Mouse (Mus musculus) heart, embryonic 14.5 days (tissue): ENCODE measurements around the gene Avil. TPM values are rescaled to one million over a fixed set of nuclear protein-coding genes. Genes with fewer than 3 reads are reported as not detected.
A peak's percentile ranks its signal among the peaks of the same experiment; 100 is the strongest.

ENCODE experiments used
- ATAC-seq: fragments of 200-750 bp; cut with Nextera tagmentation; 2 replicates; pipeline ENCODE4 v1.8.0; 2017; ENCODE audit warnings: low read depth, moderate TSS enrichment; ENCODE audit not compliant: insufficient number of reproducible peaks, insufficient read depth, low FRiP score
- H3K27ac ChIP-seq, 2 experiments: fragments of 200-500 bp in 1 of 2; fragments of 300-500 bp in 1 of 2; sonication (generic) in 1 of 2; replicated peaks in 1 of 2; 2 replicates each; pipeline ENCODE4 v1.5.1; 2012 to 2014; ENCODE audit warnings: low read depth in 2 of 2, low read length in 2 of 2, control low read depth in 1 of 2, mild to moderate bottlenecking in 1 of 2, mixed read lengths in 1 of 2; ENCODE audit not compliant: control insufficient read depth in 1 of 2, insufficient read depth in 1 of 2
- H3K27me3 ChIP-seq: fragments of 300-500 bp; sonication (generic); 2 replicates; pipeline ENCODE4 v1.6.1; 2014; ENCODE audit warnings: mild to moderate bottlenecking, low read length, control low read depth; ENCODE audit not compliant: control insufficient read depth, insufficient read depth
- H3K36me3 ChIP-seq: fragments of 300-500 bp; sonication (generic); 2 replicates; pipeline ENCODE4 v1.6.1; 2014; ENCODE audit warnings: mild to moderate bottlenecking, control low read depth, low read length, mixed read lengths; ENCODE audit not compliant: control insufficient read depth, insufficient read depth
- H3K4me1 ChIP-seq, 2 experiments: fragments of 200-500 bp in 1 of 2; fragments of 300-500 bp in 1 of 2; sonication (generic) in 1 of 2; 2 replicates each; pipeline ENCODE4 v1.6.1; 2012 to 2014; ENCODE audit warnings: low read length in 2 of 2, control low read depth in 1 of 2, mixed read lengths in 1 of 2; ENCODE audit not compliant: control insufficient read depth in 2 of 2, insufficient read depth in 2 of 2
- H3K4me2 ChIP-seq: fragments of 300-500 bp; sonication (generic); 2 replicates; pipeline ENCODE4 v1.6.1; 2014; ENCODE audit warnings: mild to moderate bottlenecking, low read length
- H3K4me3 ChIP-seq, 2 experiments: fragments of 200-500 bp in 1 of 2; fragments of 300-500 bp in 1 of 2; sonication (generic) in 1 of 2; 2 replicates each; pipeline ENCODE4 v1.5.1; 2012 to 2014; ENCODE audit warnings: low read length in 2 of 2, mild to moderate bottlenecking in 2 of 2, control low read depth in 1 of 2, low read depth in 1 of 2, moderate library complexity in 1 of 2; ENCODE audit not compliant: control insufficient read depth in 1 of 2, insufficient read depth in 1 of 2
- H3K9ac ChIP-seq: fragments of 300-500 bp; sonication (generic); 2 replicates; pipeline ENCODE4 v1.6.1; 2014; ENCODE audit warnings: mild to moderate bottlenecking, low read length
- H3K9me3 ChIP-seq: fragments of 300-500 bp; sonication (generic); 2 replicates; pipeline ENCODE4 v1.6.1; 2016; ENCODE audit warnings: low read length, control low read depth; ENCODE audit not compliant: control insufficient read depth
- WGBS: fragments of 180-500 bp; shearing (Covaris S2); extraction: QIAGEN DNeasy Blood & Tissue Kit; methylation state at CpG from one replicate; pipeline ENCODE4 v1.1.7; 2014; 5-methylcytosine and 5-hydroxymethylcytosine counted together
- polyA plus RNA-seq: library from polyadenylated mRNA; unstranded; fragments of >200 nt; fragmentation: Nextera tagmentation; extraction: Ambion mirVana; gene quantifications from 2 replicates; pipeline ENCODE4 v1.2.1, GENCODE M21; 2014

The Avil gene
- polyA plus RNA-seq, result 0.19 and 0.39 TPM in 2 replicates

DNA sequence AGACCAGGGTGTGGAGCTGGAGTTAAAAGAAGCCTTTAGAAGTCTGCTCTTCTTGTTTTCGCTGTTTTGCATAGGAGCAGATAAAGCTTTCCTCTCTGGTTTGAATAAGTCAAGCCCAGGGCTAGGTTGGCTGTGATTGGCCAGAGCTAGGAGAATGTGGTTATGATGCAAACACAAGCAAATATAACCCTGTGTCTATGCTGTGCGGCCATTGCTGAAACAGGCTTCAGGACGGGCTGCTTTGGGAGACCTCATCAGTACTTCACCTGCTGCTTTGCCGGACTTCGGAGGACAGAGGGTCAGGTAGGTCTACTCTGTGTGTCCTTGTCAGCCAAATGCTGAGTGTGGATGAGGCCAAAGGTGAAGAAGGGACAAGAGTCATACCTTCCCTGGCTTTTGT lies at the start of gene Avil:
Gene Avil, plus strand, starts transcription at position 181 of the 400 bp plus-strand sequence.
- Histone ChIP-seq H3K36me3 (peaks cover 45% of the 10 kb centered on the region), H3K27me3 (no peaks in the 10 kb centered on the region), H3K9ac (no peak within 1 kb of the TSS), H3K9me3 (no peaks in the 10 kb centered on the region), H3K4me3 (no peak within 1 kb of the TSS), H3K4me1 (no peaks in the 10 kb centered on the region; a peak in 1 of 4 replicates), H3K4me2 (no peak within 1 kb of the TSS), H3K27ac (no peak within 1 kb of the TSS)
- no peak for ATAC-seq
- 83% methylated on average over 5 of the region's 5 CpGs for WGBS

DNA sequence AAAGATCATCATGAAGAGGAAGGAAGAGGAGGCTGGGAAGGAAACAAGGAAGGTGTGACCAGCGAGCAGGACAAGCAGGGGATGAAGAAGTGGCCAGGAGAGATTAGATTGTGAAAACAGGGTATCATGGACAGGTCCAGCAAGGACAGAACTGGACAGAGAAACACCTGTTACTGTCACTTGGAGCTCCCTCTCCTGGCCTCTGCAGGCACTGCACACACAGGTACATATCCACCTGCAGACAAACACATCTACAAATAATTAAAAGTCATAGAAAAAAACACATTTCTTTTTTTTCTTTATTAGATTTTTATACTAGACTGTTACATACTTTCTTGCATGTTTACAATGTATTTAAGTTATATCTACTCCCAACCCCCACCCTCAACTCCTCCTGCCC lies 48.1 kb upstream of the Avil start:
- 96% methylated on average over 1 of the region's 1 CpGs for WGBS
- Histone ChIP-seq H3K27me3 (no peaks in the 10 kb centered on the region), H3K27ac (no peak overlapping the region), H3K4me2 (no peak overlapping the region), H3K9me3 (no peaks in the 10 kb centered on the region), H3K36me3 (no peaks in the 10 kb centered on the region), H3K4me1 (peaks cover 32 to 50% of the 10 kb centered on the region in 2 experiments), H3K9ac (no peak overlapping the region), H3K4me3 (no peak overlapping the region)
- ATAC-seq, result no peak

DNA sequence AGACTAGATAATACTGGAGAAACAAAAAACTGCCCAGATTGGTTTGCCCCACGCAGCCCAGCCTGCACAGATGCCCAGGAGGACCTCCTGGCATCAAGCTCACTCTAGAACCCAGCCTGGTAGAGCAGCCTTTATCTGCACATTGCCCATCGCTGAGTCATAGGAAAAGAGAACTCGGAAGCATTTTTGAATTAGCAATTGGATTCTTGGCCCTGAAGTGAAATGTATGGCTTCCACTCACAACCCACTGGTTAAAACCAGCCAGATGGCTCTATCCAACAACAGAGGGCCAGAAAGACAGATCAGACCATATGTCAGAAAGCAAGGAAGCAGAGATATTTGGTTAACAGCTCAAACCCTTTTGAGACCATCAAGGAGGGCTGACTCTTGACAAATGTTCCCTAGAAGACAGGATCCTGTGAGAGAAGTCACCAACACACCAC lies 47.5 kb upstream of the Avil start:
- WGBS, result 68% methylated on average over 3 of the region's 3 CpGs
- no peak for ATAC-seq
- Histone ChIP-seq H3K4me1 (peaks cover 37 to 56% of the 10 kb centered on the region in 2 experiments), H3K27ac (no peak overlapping the region), H3K36me3 (no peaks in the 10 kb centered on the region), H3K4me2 (no peak overlapping the region), H3K9me3 (no peaks in the 10 kb centered on the region), H3K27me3 (no peaks in the 10 kb centered on the region), H3K9ac (no peak overlapping the region), H3K4me3 (no peak overlapping the region)

DNA sequence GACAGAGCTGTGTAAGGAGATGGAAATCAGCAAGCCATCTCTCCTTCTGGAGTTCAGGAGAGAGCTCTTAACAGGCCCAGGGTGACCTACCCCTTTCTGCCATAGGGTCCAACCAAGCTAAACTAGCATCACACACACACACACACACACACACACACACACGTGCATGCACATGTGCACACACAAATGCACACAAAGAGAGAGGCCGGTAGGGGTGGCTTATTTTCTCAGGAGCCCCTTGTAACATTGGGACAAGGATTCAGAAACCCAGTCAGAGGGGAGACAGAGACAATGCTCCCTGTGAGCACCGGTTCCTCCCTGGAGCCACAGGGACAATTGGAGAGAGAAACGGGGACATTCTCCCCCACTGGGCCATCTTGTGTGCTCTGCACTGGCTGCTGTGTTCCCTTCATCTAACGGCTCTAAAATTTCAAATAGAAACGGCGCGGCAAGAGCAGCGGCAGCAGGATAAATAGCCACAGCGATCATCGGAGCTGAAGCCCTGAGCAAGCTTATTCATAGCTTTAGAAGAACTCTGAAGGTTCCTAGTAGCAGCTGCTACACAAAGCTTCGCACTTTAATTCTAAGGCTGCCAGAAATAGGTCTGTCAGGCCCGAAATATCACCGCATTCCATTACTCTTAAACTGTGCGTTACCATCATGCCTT lies 43.7 kb upstream of the Avil start:
- Histone ChIP-seq H3K9me3 (no peaks in the 10 kb centered on the region), H3K4me3 (no peak overlapping the region), H3K27me3 (no peaks in the 10 kb centered on the region), H3K27ac (peak overlapping the region; percentile 72 to 82), H3K36me3 (no peaks in the 10 kb centered on the region), H3K4me1 (peaks cover 23 to 33% of the 10 kb centered on the region in 2 experiments), H3K9ac (peak overlapping the region; percentile 65), H3K4me2 (peak overlapping the region; percentile 56)
- ATAC-seq, result no peak
- 17% methylated on average over 15 of the region's 15 CpGs for WGBS

DNA sequence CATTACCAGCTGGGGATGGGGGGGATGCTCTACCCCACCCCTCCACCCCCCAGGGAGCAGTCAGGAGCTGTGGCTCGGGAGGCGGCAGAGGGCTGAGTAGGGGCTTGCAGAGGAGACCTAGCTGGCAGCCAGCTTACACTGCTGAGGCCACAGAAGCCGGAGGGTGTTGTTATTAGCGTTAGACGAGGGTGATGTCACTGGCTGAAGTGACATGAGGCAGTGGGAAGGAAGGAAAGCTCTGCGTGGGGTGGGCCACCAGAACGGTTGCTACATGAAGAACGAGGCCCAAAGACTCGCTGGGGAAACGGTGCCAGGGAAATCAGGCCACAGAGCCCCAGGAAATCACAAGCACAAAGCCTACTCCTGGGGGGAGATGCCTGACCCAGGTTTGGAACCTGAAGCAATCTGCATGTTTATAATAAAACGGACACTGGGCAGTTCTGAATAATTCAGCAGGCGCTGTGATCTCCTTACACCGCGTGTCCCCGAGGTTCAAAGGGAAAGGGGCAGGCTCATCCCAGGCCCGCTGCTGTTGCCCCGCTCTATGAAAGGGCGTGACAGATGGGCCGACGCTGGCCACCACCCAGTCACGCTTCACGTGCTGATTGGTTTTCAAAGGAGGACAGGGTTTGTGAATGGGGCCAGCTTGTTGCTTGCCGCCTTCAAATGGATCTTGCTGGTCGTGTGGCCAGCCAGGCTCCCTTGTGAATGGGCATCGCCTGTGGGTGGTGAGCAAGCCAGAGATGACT lies 43.0 kb upstream of the Avil start:
- peak overlapping the region; percentile 72 to 82 for H3K27ac ChIP-seq
- 0 out of 2 replicates have a peak, but pooled peaks have one; percentile 20 for ATAC-seq
- WGBS, result 4% methylated on average over 25 of the region's 25 CpGs
- peak overlapping the region; percentile 56 for H3K4me2 ChIP-seq
- 0 out of 4 replicates have a peak overlapping the region, but pooled peaks of 1 of the 2 experiments have one; percentile 12 for H3K4me3 ChIP-seq
- H3K4me1 ChIP-seq, result peaks cover 30 to 40% of the 10 kb centered on the region in 2 experiments
- H3K36me3 ChIP-seq, result no peaks in the 10 kb centered on the region
- peak overlapping the region; percentile 65 for H3K9ac ChIP-seq
- H3K27me3 ChIP-seq, result no peaks in the 10 kb centered on the region
- no peaks in the 10 kb centered on the region for H3K9me3 ChIP-seq

DNA sequence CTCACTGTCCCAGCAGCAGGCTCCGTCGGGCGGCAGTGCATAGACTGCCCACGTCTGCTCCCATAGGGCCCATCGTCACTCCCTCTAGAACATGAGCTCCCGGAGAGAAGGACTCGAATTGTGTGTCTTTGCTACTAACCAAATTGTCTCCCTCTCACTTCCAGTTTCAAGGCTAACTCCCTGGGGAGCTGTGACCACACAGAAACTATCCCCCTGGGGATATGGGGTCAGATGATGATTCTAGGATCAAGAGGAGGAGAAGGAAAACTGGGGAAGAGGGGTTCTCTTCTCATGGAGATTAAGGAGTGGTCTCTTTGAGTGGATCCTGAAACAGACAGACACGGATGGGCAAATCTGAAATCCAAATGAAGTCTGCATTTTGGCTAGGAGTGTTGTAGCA lies 40.0 kb upstream of the Avil start:
- H3K9ac ChIP-seq, result no peak overlapping the region
- H3K4me3 ChIP-seq, result no peak overlapping the region
- no peaks in the 10 kb centered on the region for H3K9me3 ChIP-seq
- no peak for ATAC-seq
- 80% methylated on average over 8 of the region's 8 CpGs for WGBS
- H3K4me1 ChIP-seq, result peaks cover 35 to 41% of the 10 kb centered on the region in 2 experiments
- H3K36me3 ChIP-seq, result no peaks in the 10 kb centered on the region
- H3K27me3 ChIP-seq, result no peaks in the 10 kb centered on the region
- H3K27ac ChIP-seq, result no peak overlapping the region
- no peak overlapping the region for H3K4me2 ChIP-seq

DNA sequence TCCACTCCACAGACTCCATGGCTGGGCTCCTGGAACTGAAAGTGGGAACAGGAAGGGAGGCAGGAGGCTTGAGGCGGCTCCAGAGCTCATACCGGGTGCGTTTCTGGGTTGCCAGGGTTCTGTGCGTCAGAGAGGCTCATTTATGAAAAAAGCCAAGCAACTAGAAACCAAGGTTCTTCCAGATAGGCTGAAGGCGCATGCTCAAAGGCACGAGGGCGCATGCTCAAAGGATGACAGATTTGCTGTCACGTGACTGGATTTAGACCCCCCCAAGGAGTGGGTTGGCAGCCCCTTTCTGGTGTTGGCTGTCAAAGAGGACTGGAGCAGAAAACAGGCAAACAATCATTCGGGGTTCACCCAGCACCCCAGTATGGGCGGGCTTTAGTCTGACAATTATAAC lies 38.8 kb upstream of the Avil start:
- 76% methylated on average over 10 of the region's 10 CpGs for WGBS
- Histone ChIP-seq H3K4me3 (no peak overlapping the region), H3K36me3 (no peaks in the 10 kb centered on the region), H3K4me2 (peak overlapping the region; percentile 43; the same call in 1 of the 2 replicates), H3K4me1 (peaks cover 29 to 31% of the 10 kb centered on the region in 2 experiments), H3K9ac (peak overlapping the region; percentile 22), H3K27me3 (no peaks in the 10 kb centered on the region), H3K27ac (peak overlapping the region; percentile 31 to 78; a peak in 3 of 4 replicates), H3K9me3 (no peaks in the 10 kb centered on the region)
- no peak for ATAC-seq
